Mouse (Mus musculus): ENCODE results near the gene Olfr1411. TPM values are rescaled to one million over a fixed set of nuclear protein-coding genes. Genes with fewer than 3 reads are reported as not detected.

Gene Olfr1411
- polyA plus RNA-seq (2015; fragmentation: Nextera tagmentation; extraction: Ambion mirVana) = not detected in 2 replicates

DNA sequence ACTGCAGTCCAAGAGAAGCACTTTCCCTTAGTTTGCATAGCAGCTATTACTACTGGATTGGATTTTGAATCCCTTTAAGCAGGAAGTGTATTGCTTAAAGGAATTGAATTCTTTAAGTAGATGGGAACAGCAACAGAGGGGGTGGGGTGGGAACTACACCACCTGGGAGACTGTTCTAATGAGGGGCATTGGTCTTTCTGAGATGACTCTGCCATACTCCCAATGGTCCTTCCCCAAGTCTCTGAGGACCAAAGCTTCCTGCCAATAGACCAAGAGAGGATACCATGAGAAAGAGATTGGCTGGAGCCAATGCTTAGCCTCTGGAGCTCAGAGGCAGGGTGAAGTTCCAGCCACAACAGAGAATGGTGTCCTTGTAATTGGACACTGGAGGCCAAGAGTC is at the start of gene Olfr1411:
Olfr1411 (plus strand) TSS at position 301 of the 400 bp plus-strand sequence.
- ATAC-seq (replicated peaks) = no peak
- Histone ChIP-seq H3K9me3 (no peaks in the 10 kb centered on the region), H3K27me3 (replicated peaks) (no peaks in the 10 kb centered on the region), H3K4me2 (no peak within 1 kb of the TSS), H3K4me3 (no peak within 1 kb of the TSS), H3K9ac (no peak within 1 kb of the TSS), H3K27ac (no peak within 1 kb of the TSS), H3K36me3 (replicated peaks) (no peaks in the 10 kb centered on the region), H3K4me1 (no peaks in the 10 kb centered on the region)

DNA sequence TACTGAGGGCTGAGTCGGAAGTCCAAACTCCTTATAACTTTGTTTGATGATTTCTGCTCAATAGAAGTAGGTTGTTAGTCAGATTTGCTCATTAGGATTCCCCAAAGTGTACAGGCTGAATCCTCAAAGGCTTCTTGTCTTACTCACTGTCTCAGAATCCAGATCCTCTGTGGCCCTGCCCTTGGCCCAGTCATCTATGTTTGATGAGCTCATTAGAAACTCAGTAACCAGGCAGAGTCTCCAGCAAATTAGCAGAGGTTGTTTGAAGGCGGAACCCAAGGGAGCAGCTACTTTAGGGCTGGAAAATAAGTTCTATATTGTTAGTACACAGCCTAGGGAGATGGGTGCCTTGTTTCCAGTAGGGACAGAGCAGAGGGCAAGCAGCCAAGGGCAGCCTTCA is 48.3 kb upstream of the Olfr1411 start:
- Histone ChIP-seq H3K27me3 (replicated peaks) (no peaks in the 10 kb centered on the region), H3K27ac (no peak overlapping the region), H3K9ac (no peak overlapping the region), H3K4me1 (no peaks in the 10 kb centered on the region), H3K4me3 (no peak overlapping the region), H3K9me3 (no peaks in the 10 kb centered on the region), H3K4me2 (no peak overlapping the region), H3K36me3 (replicated peaks) (no peaks in the 10 kb centered on the region)
- 88% methylated on average over 2 of the region's 2 CpGs for WGBS
- no peak for ATAC-seq (replicated peaks)

DNA sequence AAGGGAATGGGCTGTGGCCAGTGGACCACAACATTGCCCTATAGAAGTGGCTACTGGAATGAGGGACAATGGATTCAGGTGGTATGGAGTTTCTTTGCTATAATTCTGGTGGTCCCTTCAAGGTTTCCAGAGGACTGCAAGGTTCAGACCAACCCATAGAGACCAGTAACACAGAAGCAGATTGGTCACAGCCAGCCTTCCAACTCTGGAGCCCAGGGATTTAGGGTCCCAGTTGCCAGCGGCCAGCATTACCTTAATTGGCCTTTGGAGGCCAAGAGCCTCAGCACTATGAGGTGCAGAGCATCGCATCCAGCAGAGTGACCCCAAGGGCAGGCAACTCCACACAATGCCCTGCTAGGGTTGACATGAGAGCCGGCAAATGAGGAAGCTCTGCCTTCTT is 23.2 kb upstream of the Olfr1411 start, which contains the start of gene Olfr1413:
Olfr1413 (plus strand) TSS at position 301 of the 400 bp plus-strand sequence.
- Histone ChIP-seq H3K27ac (no peak within 1 kb of the TSS), H3K27me3 (replicated peaks) (no peaks in the 10 kb centered on the region), H3K9me3 (no peaks in the 10 kb centered on the region), H3K9ac (no peak within 1 kb of the TSS), H3K4me1 (no peaks in the 10 kb centered on the region), H3K4me2 (no peak within 1 kb of the TSS), H3K4me3 (no peak within 1 kb of the TSS), H3K36me3 (replicated peaks) (no peaks in the 10 kb centered on the region)
- ATAC-seq (replicated peaks) = no peak
- 90% methylated on average over 3 of the region's 3 CpGs for WGBS

DNA sequence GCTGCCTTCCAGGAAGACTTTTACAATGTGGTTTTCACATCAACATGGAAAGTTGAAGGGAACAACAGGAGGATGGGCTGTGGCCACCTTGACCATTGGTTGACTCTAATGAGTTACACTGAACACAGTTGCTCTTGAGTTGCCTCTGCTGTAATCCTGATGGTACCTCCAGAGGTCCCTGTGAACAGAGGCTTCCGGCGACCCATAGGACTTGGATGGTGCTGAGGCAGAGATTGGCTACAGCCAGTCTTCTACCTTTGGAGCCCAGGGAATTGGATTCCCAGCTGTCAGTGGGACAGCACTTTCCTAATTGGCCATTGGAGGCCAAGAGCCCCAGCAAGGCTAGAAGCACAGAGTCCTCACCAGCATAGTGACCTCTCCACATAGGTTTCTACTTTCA is 8.7 kb upstream of the Olfr1411 start, which contains the start of gene Olfr1412:
Olfr1412 (plus strand) TSS at position 301 of the 400 bp plus-strand sequence.
- H3K9ac ChIP-seq = no peak within 1 kb of the TSS
- no peaks in the 10 kb centered on the region for H3K27me3 ChIP-seq (replicated peaks)
- H3K4me2 ChIP-seq = no peak within 1 kb of the TSS
- no peaks in the 10 kb centered on the region for H3K4me1 ChIP-seq
- no peak within 1 kb of the TSS for H3K4me3 ChIP-seq
- WGBS = 82% methylated on average over 2 of the region's 2 CpGs
- no peak for ATAC-seq (replicated peaks)
- H3K27ac ChIP-seq = no peak within 1 kb of the TSS
- H3K36me3 ChIP-seq (replicated peaks) = no peaks in the 10 kb centered on the region
- H3K9me3 ChIP-seq = no peaks in the 10 kb centered on the region

DNA sequence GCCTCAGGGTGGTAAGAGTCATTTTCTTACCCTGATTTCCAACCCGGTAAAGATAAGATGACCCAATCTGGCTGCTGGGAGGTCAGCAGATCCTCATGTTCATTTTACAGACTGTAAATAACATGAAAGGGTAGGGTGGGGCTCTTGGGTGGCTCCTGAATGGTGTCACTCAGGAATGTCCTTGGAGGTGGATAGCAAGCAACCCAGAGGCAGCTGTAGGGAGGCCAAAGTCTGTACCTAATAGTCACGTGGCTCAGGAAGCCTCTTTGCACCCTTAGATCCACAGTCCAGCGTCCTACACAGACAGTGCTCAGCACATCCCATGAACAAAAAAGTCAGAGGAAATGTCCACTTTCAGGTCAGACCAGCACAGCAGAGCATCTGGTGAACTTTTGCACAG is 1.8 kb downstream of the Olfr1411 start:
- Histone ChIP-seq H3K4me3 (no peak overlapping the region), H3K27me3 (replicated peaks) (no peaks in the 10 kb centered on the region), H3K36me3 (replicated peaks) (no peaks in the 10 kb centered on the region), H3K4me1 (no peaks in the 10 kb centered on the region), H3K9me3 (no peaks in the 10 kb centered on the region), H3K4me2 (no peak overlapping the region), H3K9ac (no peak overlapping the region), H3K27ac (no peak overlapping the region)
- ATAC-seq (replicated peaks) = no peak
- 84% methylated on average over 3 of the region's 3 CpGs for WGBS

DNA sequence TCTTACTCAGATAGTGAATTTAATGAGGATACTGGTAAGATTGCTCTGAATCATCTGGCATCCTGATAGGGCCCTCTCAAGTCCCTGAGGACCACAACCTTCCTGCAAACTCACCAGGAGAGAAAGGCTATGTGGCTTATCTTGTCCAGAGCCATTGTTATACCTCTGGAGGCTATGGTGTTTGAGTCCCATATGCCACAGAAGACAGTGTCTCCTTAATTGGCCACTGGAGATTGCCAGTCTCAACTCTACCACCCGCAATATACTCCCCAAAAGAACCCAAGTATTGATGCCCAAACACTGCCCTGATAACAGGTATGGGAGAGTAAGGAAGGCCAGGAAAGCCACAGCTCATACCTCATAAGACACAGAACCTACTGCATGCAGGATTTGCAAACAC is 11.3 kb downstream of the Olfr1411 start, which contains the start of gene Olfr1410:
Olfr1410 (plus strand) TSS at position 301 of the 400 bp plus-strand sequence.
- no peak within 1 kb of the TSS for H3K27ac ChIP-seq
- no peak within 1 kb of the TSS for H3K4me2 ChIP-seq
- no peaks in the 10 kb centered on the region for H3K9me3 ChIP-seq
- no peak within 1 kb of the TSS for H3K9ac ChIP-seq
- H3K27me3 ChIP-seq (replicated peaks) = no peaks in the 10 kb centered on the region
- 93% methylated on average over 1 of the region's 1 CpGs for WGBS
- H3K4me3 ChIP-seq = no peak within 1 kb of the TSS
- no peaks in the 10 kb centered on the region for H3K36me3 ChIP-seq (replicated peaks)
- ATAC-seq (replicated peaks) = no peak
- H3K4me1 ChIP-seq = no peaks in the 10 kb centered on the region

DNA sequence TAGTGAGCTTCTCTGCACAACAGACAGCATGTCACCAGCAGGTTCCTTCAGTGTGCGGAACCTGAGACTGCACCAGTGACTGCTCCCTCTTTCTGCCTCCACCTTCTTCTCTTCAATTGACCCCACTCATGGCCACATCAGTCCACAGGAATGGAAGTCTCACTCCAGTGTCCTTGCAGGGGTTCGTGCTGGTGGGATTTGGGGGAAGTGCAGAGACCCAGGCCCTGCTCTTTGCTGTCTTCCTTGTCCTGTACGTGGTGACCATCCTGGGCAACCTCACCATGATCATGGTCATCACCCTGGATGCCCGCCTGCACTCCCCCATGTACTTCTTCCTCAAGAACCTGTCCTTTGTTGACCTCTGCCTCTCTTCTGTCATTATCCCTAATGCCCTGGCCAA is 13.5 kb downstream of the Olfr1411 start:
- H3K27me3 ChIP-seq (replicated peaks) = 0 out of 2 replicates have a peak, but pooled peaks cover 5% of the 10 kb centered on the region
- no peak overlapping the region for H3K4me3 ChIP-seq
- no peaks in the 10 kb centered on the region for H3K4me1 ChIP-seq
- no peak for ATAC-seq (replicated peaks)
- H3K36me3 ChIP-seq (replicated peaks) = no peaks in the 10 kb centered on the region
- H3K4me2 ChIP-seq = no peak overlapping the region
- H3K9me3 ChIP-seq = no peaks in the 10 kb centered on the region
- WGBS = 83% methylated on average over 4 of the region's 4 CpGs
- H3K27ac ChIP-seq = no peak overlapping the region
- no peak overlapping the region for H3K9ac ChIP-seq

DNA sequence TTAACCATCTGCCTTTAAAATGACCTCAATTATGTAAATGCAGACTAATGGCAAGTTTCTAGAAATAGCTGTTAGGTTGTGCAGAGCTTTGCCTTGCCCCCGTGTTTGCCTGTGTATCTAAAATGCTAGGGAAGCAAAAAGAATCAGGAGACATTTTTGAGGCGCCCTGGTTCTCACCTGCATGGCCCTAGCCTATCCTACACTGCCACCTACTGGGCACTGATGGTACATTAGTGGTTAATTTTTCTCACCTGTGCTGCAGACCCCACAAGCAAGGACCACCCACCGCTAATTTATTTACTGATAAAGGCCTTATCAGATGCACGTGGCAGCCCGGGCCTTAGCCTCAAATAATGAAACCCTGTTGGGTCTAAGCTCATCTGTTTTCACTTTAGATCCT is 16.8 kb downstream of the Olfr1411 start:
- 7% methylated on average over 5 of the region's 5 CpGs for WGBS
- no peak for ATAC-seq (replicated peaks)
- Histone ChIP-seq H3K4me2 (no peak overlapping the region), H3K36me3 (replicated peaks) (no peaks in the 10 kb centered on the region), H3K9me3 (no peaks in the 10 kb centered on the region), H3K4me1 (no peaks in the 10 kb centered on the region), H3K4me3 (no peak overlapping the region), H3K27ac (no peak overlapping the region), H3K9ac (no peak overlapping the region), H3K27me3 (replicated peaks) (0 out of 2 replicates have a peak, but pooled peaks cover 5% of the 10 kb centered on the region)

DNA sequence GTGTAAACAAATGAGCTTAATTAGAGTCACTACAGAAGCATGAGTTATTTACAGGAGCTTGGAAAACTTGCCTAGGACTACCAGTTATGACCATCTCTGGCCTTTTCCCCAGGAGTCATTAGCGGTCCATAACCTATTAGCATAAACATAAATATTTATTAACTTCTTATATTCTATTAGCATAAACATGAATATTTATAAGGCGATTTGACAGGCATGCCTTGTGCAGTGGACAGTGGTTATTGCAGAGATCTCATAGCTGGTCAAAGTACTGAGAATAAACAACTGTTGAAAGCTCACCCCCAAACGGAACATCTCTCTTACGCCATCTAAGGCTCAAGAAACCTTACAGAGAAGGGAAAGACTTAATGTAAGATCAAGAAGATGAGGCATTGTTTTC is 19.0 kb downstream of the Olfr1411 start:
- Histone ChIP-seq H3K27me3 (replicated peaks) (0 out of 2 replicates have a peak, but pooled peaks cover 5% of the 10 kb centered on the region), H3K4me1 (no peaks in the 10 kb centered on the region), H3K36me3 (replicated peaks) (no peaks in the 10 kb centered on the region), H3K9ac (no peak overlapping the region), H3K9me3 (no peaks in the 10 kb centered on the region), H3K4me2 (no peak overlapping the region), H3K27ac (no peak overlapping the region), H3K4me3 (no peak overlapping the region)
- ATAC-seq (replicated peaks) = no peak
- 34% methylated on average over 4 of the region's 4 CpGs for WGBS

DNA sequence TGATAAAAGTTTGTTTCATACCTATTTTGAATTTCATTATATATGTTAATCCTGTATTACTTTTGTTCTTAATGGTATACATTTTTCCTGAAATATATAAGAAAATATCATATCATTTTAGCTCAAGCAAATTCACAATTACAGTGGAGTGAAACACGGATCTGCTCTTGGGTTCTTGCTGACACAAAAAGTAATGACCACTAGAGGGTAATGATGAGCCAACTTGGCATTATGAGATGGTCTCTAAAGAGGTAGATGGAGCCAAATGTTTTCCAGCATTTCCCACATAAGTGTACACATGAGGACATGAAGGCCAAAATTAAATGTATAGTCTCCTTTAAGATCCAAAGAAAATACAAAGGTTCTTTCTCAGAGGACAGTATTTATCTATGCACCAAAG is 20.3 kb downstream of the Olfr1411 start:
- 7% methylated on average over 1 of the region's 1 CpGs for whole genome bisulfite sequencing

DNA sequence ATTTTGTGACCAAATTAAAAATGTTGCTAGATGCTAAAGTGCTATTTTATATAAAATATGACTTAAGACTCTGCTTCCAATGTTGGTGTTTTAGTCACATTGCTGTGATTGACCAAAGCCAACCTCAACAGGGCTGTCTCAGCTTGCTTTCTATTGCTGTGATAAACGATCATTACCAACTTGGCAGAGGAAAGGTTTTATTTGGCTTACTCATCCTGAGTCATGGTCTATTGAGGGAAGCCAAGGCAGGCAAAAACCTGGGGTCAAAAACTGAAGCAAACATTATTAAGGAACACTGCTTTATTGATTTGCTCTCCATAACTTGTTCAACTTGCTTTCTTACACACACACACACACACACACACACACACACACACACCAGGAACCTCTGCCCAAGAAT is 21.8 kb downstream of the Olfr1411 start:
- Histone ChIP-seq H3K9me3 (no peaks in the 10 kb centered on the region), H3K27me3 (replicated peaks) (0 out of 2 replicates have a peak, but pooled peaks cover 5% of the 10 kb centered on the region), H3K4me3 (no peak overlapping the region), H3K4me2 (no peak overlapping the region), H3K9ac (no peak overlapping the region), H3K4me1 (no peaks in the 10 kb centered on the region), H3K27ac (no peak overlapping the region), H3K36me3 (replicated peaks) (no peaks in the 10 kb centered on the region)
- ATAC-seq (replicated peaks) = no peak
- WGBS = 85% methylated on average over 1 of the region's 1 CpGs

More for the DNA sequence above, 20.3 kb downstream of the Olfr1411 start:
- no peak for ATAC-seq (replicated peaks)
- no peaks in the 10 kb centered on the region for H3K36me3 ChIP-seq (replicated peaks)
- H3K4me2 ChIP-seq = no peak overlapping the region
- no peaks in the 10 kb centered on the region for H3K9me3 ChIP-seq
- 0 out of 2 replicates have a peak, but pooled peaks cover 5% of the 10 kb centered on the region for H3K27me3 ChIP-seq (replicated peaks)
- H3K9ac ChIP-seq = no peak overlapping the region
- H3K4me3 ChIP-seq = no peak overlapping the region
- no peaks in the 10 kb centered on the region for H3K4me1 ChIP-seq
- no peak overlapping the region for H3K27ac ChIP-seq

DNA sequence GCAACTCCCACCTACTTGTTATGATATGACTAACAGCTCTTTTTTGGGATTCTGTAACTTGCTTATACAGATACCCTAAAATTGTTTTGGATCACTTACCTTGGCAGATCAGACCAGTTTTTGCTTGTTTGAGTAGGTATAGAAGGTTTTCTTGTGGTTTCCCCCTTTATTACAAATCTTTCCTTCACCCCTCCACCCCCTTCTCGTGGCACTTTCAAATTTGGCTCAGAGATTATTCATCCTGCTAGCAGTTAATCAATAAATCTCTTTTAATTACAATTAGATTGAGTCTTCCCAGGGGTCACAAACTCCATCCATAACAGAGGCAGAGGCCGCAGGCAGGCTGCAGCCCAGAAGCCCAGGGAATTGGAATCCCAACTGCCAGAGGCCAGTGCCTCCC is 23.3 kb downstream of the Olfr1411 start, which contains the start of gene Olfr12:
Olfr12 (plus strand) TSS at position 301 of the 400 bp plus-strand sequence.
- H3K9me3 ChIP-seq = no peaks in the 10 kb centered on the region
- no peak within 1 kb of the TSS for H3K9ac ChIP-seq
- no peaks in the 10 kb centered on the region for H3K27me3 ChIP-seq (replicated peaks)
- no peaks in the 10 kb centered on the region for H3K4me1 ChIP-seq
- no peak for ATAC-seq (replicated peaks)
- WGBS = 57% methylated on average over 2 of the region's 2 CpGs
- no peak within 1 kb of the TSS for H3K4me2 ChIP-seq
- no peak within 1 kb of the TSS for H3K4me3 ChIP-seq
- H3K27ac ChIP-seq = no peak within 1 kb of the TSS
- no peaks in the 10 kb centered on the region for H3K36me3 ChIP-seq (replicated peaks)

DNA sequence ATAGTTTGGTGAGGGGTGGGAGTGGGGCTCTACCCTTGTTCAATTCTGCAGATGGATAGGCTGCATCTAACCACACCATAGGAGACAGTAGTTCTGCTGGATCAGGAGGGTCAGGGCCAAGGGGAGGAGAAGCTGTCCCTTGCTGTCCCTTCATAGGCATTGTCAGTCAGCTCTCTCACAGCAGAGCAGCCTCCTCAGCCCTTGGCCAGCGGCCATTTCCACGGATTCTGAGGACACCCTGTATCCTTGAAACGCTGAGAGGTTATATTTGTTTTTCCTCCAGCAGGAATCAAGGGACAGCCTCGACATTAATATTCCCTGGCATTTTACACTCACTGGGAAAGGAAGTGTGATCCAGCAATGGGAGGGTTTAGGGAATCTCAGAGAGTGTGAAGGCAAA is 24.1 kb downstream of the Olfr1411 start:
- no peaks in the 10 kb centered on the region for H3K4me1 ChIP-seq
- no peak overlapping the region for H3K4me2 ChIP-seq
- no peak overlapping the region for H3K9ac ChIP-seq
- H3K9me3 ChIP-seq = no peaks in the 10 kb centered on the region
- H3K27me3 ChIP-seq (replicated peaks) = no peaks in the 10 kb centered on the region
- H3K27ac ChIP-seq = no peak overlapping the region
- no peak overlapping the region for H3K4me3 ChIP-seq
- 67% methylated on average over 4 of the region's 4 CpGs for WGBS
- no peak for ATAC-seq (replicated peaks)
- H3K36me3 ChIP-seq (replicated peaks) = no peaks in the 10 kb centered on the region

All from midbrain, embryonic 15.5 days (tissue).